Mouse (Mus musculus) bone marrow, adult 2 months (tissue): ENCODE data around the gene Sult2a7. TPM values are rescaled to one million over a fixed set of nuclear protein-coding genes. Genes with fewer than 3 reads are reported as not detected.

Experiments used
- H3K27ac ChIP-seq: fragments of 200-500 bp; 2 replicates; pipeline ENCODE4 v1.5.1; 2012; ENCODE audit warnings: low read depth, mild to moderate bottlenecking, control low read depth, inconsistent platforms, low read length; ENCODE audit not compliant: control insufficient read depth, poor library complexity, insufficient read depth
- H3K4me1 ChIP-seq: fragments of 200-500 bp; 2 replicates; pipeline ENCODE4 v1.6.1; 2011; ENCODE audit warnings: low read length; ENCODE audit not compliant: control insufficient read depth, insufficient read depth
- H3K4me3 ChIP-seq: fragments of 200-500 bp; replicated peaks from 2 replicates; pipeline ENCODE3; 2011; ENCODE audit warnings: mild to moderate bottlenecking, low read depth, low read length, control low read depth; ENCODE audit not compliant: control insufficient read depth
- CTCF ChIP-seq: fragments of 200-500 bp; IDR thresholded peaks from 2 replicates; pipeline ENCODE4 v1.5.1; 2011; ENCODE audit warnings: low read length, control low read depth; ENCODE audit not compliant: control insufficient read depth, insufficient read depth
- POLR2A ChIP-seq: fragments of 200-500 bp; IDR thresholded peaks from 2 replicates; pipeline ENCODE4 v1.6.1; 2011; ENCODE audit warnings: low read depth, mild to moderate bottlenecking, control low read depth, low read length, borderline replicate concordance; ENCODE audit not compliant: control insufficient read depth
- whole genome bisulfite sequencing: fragments of 180-500 bp; shearing (Covaris S2); methylation state at CpG from one replicate; pipeline ENCODE4 v1.1.7; 2018; 5-methylcytosine and 5-hydroxymethylcytosine counted together
- polyA plus RNA-seq: library from polyadenylated mRNA; stranded (reverse); fragments of >200 nt; gene quantifications from 2 replicates; pipeline ENCODE4 v1.2.4, GENCODE M21; 2011; ENCODE audit warnings: low replicate concordance; ENCODE audit not compliant: missing spikeins, insufficient read depth, insufficient read length

The Sult2a7 gene
- polyA plus RNA-seq: not detected in 2 replicates

GRCm38 (mm10) chr7:14494130-14494529 is at the start of gene Sult2a7:
Sult2a7 (minus strand) TSS chr7:14494230.
- Histone ChIP-seq H3K4me3 (no peak within 1 kb of the TSS), H3K27ac (no peak within 1 kb of the TSS), H3K4me1 (no peaks in the 10 kb centered on the region)
- 83% methylated on average over 4 of the region's 4 CpGs for WGBS
- TF ChIP-seq CTCF: no peak
- TF ChIP-seq POLR2A: no peak

- no peak for TF ChIP-seq CTCF
- TF ChIP-seq POLR2A: no peak
- 51% methylated on average over 1 of the region's 1 CpGs for WGBS
- Histone ChIP-seq H3K4me1 (no peaks in the 10 kb centered on the region), H3K4me3 (no peak overlapping the region), H3K27ac (no peak overlapping the region)
Observed at GRCm38 (mm10) chr7:14525280-14525679, 31.2 kb upstream of the Sult2a7 start.

- no peaks in the 10 kb centered on the region for H3K4me1 ChIP-seq
- no peak for TF ChIP-seq POLR2A
- TF ChIP-seq CTCF: no peak
- no peak overlapping the region for H3K4me3 ChIP-seq
- no peak overlapping the region for H3K27ac ChIP-seq
- 68% methylated on average over 1 of the region's 1 CpGs for WGBS
Observed at GRCm38 (mm10) chr7:14522636-14523035, 28.6 kb upstream of the Sult2a7 start.

- 53% methylated on average over 3 of the region's 3 CpGs for WGBS
- H3K4me1 ChIP-seq: no peaks in the 10 kb centered on the region
- H3K27ac ChIP-seq: no peak overlapping the region
- no peak overlapping the region for H3K4me3 ChIP-seq
- TF ChIP-seq CTCF (no peak), POLR2A (no peak)
Observed at GRCm38 (mm10) chr7:14518301-14518700, 24.3 kb upstream of the Sult2a7 start.

GRCm38 (mm10) chr7:14492886-14493285 is 1.1 kb downstream of the Sult2a7 start:
- H3K4me1 ChIP-seq: no peaks in the 10 kb centered on the region
- 58% methylated on average over 3 of the region's 3 CpGs for WGBS
- no peak overlapping the region for H3K4me3 ChIP-seq
- no peak for TF ChIP-seq CTCF
- no peak for TF ChIP-seq POLR2A
- no peak overlapping the region for H3K27ac ChIP-seq

GRCm38 (mm10) chr7:14446534-14446933 is 47.5 kb downstream of the Sult2a7 start, which contains the start of gene Sult2a8:
Sult2a8 (minus strand) TSS chr7:14446769.
- H3K27ac ChIP-seq: no peak within 1 kb of the TSS
- TF ChIP-seq POLR2A: no peak
- TF ChIP-seq CTCF: no peak
- no peak within 1 kb of the TSS for H3K4me3 ChIP-seq
- WGBS: 57% methylated on average over 3 of the region's 3 CpGs
- H3K4me1 ChIP-seq: no peaks in the 10 kb centered on the region

GRCm38 (mm10) chr7:14439581-14439980 is 54.4 kb downstream of the Sult2a7 start:
- Histone ChIP-seq H3K27ac (no peak overlapping the region), H3K4me3 (no peak overlapping the region), H3K4me1 (no peaks in the 10 kb centered on the region)
- TF ChIP-seq POLR2A: no peak
- no peak for TF ChIP-seq CTCF

- TF ChIP-seq POLR2A (no peak), CTCF (no peak)
- no peak overlapping the region for H3K27ac ChIP-seq
- WGBS: 62% methylated on average over 1 of the region's 1 CpGs
- no peak overlapping the region for H3K4me3 ChIP-seq
- H3K4me1 ChIP-seq: no peaks in the 10 kb centered on the region
Observed at GRCm38 (mm10) chr7:14438484-14438883, 55.5 kb downstream of the Sult2a7 start.

GRCm38 (mm10) chr7:14438029-14438428 is 56.0 kb downstream of the Sult2a7 start:
- no peak overlapping the region for H3K4me3 ChIP-seq
- H3K27ac ChIP-seq: no peak overlapping the region
- no peak for TF ChIP-seq POLR2A
- no peak for TF ChIP-seq CTCF
- no peaks in the 10 kb centered on the region for H3K4me1 ChIP-seq
- WGBS: 68% methylated on average over 2 of the region's 2 CpGs

Other genes with a start within 250 kb of the Sult2a7 start
- gene Sult2a6, start 239.4 kb downstream of the Sult2a7 start, polyA plus RNA-seq: not detected in 2 replicates
- gene Obox8, start 160.7 kb downstream of the Sult2a7 start, polyA plus RNA-seq: not detected in 2 replicates
- gene Sult2a8, start 47.5 kb downstream of the Sult2a7 start, polyA plus RNA-seq: 1.4 and 2.4 TPM in 2 replicates
- gene Vmn1r90, start 69.3 kb upstream of the Sult2a7 start, polyA plus RNA-seq: not detected in 2 replicates
- not detected in 2 replicates for gene Obox7, start 165.3 kb upstream of the Sult2a7 start, polyA plus RNA-seq